Mouse (Mus musculus) heart, embryonic 14.5 days (tissue): Measurements from ENCODE around the gene Selenov. TPM values are rescaled to one million over a fixed set of nuclear protein-coding genes. Genes with fewer than 3 reads are reported as not detected.
"Not testable (repeated sequence)": the region's sequence is repeated elsewhere in the genome, so short reads cannot be mapped to it uniquely, and the experiment has no call there.

Experiments used
- ATAC-seq: fragments of 200-750 bp; cut with Nextera tagmentation; 2 replicates; pipeline ENCODE4 v1.8.0; 2017; ENCODE audit warnings: low read depth, moderate TSS enrichment; ENCODE audit not compliant: insufficient number of reproducible peaks, insufficient read depth, low FRiP score
- H3K27ac ChIP-seq, 2 experiments: fragments of 200-500 bp in 1 of 2; fragments of 300-500 bp in 1 of 2; sonication (generic) in 1 of 2; replicated peaks in 1 of 2; 2 replicates each; pipeline ENCODE4 v1.5.1; 2012 to 2014; ENCODE audit warnings: low read depth in 2 of 2, low read length in 2 of 2, control low read depth in 1 of 2, mild to moderate bottlenecking in 1 of 2, mixed read lengths in 1 of 2; ENCODE audit not compliant: control insufficient read depth in 1 of 2, insufficient read depth in 1 of 2
- H3K27me3 ChIP-seq: fragments of 300-500 bp; sonication (generic); 2 replicates; pipeline ENCODE4 v1.6.1; 2014; ENCODE audit warnings: mild to moderate bottlenecking, low read length, control low read depth; ENCODE audit not compliant: control insufficient read depth, insufficient read depth
- H3K36me3 ChIP-seq: fragments of 300-500 bp; sonication (generic); 2 replicates; pipeline ENCODE4 v1.6.1; 2014; ENCODE audit warnings: mild to moderate bottlenecking, control low read depth, low read length, mixed read lengths; ENCODE audit not compliant: control insufficient read depth, insufficient read depth
- H3K4me1 ChIP-seq, 2 experiments: fragments of 200-500 bp in 1 of 2; fragments of 300-500 bp in 1 of 2; sonication (generic) in 1 of 2; 2 replicates each; pipeline ENCODE4 v1.6.1; 2012 to 2014; ENCODE audit warnings: low read length in 2 of 2, control low read depth in 1 of 2, mixed read lengths in 1 of 2; ENCODE audit not compliant: control insufficient read depth in 2 of 2, insufficient read depth in 2 of 2
- H3K4me2 ChIP-seq: fragments of 300-500 bp; sonication (generic); 2 replicates; pipeline ENCODE4 v1.6.1; 2014; ENCODE audit warnings: mild to moderate bottlenecking, low read length
- H3K4me3 ChIP-seq, 2 experiments: fragments of 200-500 bp in 1 of 2; fragments of 300-500 bp in 1 of 2; sonication (generic) in 1 of 2; 2 replicates each; pipeline ENCODE4 v1.5.1; 2012 to 2014; ENCODE audit warnings: low read length in 2 of 2, mild to moderate bottlenecking in 2 of 2, control low read depth in 1 of 2, low read depth in 1 of 2, moderate library complexity in 1 of 2; ENCODE audit not compliant: control insufficient read depth in 1 of 2, insufficient read depth in 1 of 2
- H3K9ac ChIP-seq: fragments of 300-500 bp; sonication (generic); 2 replicates; pipeline ENCODE4 v1.6.1; 2014; ENCODE audit warnings: mild to moderate bottlenecking, low read length
- H3K9me3 ChIP-seq: fragments of 300-500 bp; sonication (generic); 2 replicates; pipeline ENCODE4 v1.6.1; 2016; ENCODE audit warnings: low read length, control low read depth; ENCODE audit not compliant: control insufficient read depth
- WGBS: fragments of 180-500 bp; shearing (Covaris S2); extraction: QIAGEN DNeasy Blood & Tissue Kit; methylation state at CpG from one replicate; pipeline ENCODE4 v1.1.7; 2014; 5-methylcytosine and 5-hydroxymethylcytosine counted together
- polyA plus RNA-seq: library from polyadenylated mRNA; unstranded; fragments of >200 nt; fragmentation: Nextera tagmentation; extraction: Ambion mirVana; gene quantifications from 2 replicates; pipeline ENCODE4 v1.2.1, GENCODE M21; 2014

Gene Selenov
- polyA plus RNA-seq, 1 experiment from 2014 or later, result not detected

GRCm38 (mm10) chr7:28248957-28249356 lies 42.0 kb downstream of the Selenov start:
- Histone ChIP-seq H3K9ac (no peak overlapping the region), H3K27me3 (no peaks in the 10 kb centered on the region), H3K4me2 (no peak overlapping the region), H3K36me3 (no peaks in the 10 kb centered on the region), H3K27ac (no peak overlapping the region), H3K4me3 (no peak overlapping the region), H3K9me3 (no peaks in the 10 kb centered on the region), H3K4me1 (no peaks in the 10 kb centered on the region)
- ATAC-seq, result no peak
- WGBS, result 82% methylated on average over 3 of the region's 3 CpGs

- not testable (repeated sequence) for H3K9ac ChIP-seq, H3K27me3 ChIP-seq, H3K4me2 ChIP-seq, H3K27ac ChIP-seq, H3K36me3 ChIP-seq, ATAC-seq, H3K4me1 ChIP-seq, H3K9me3 ChIP-seq, H3K4me3 ChIP-seq
- WGBS, result 70% methylated on average over 2 of the region's 2 CpGs
Observed at GRCm38 (mm10) chr7:28243943-28244342, 47.0 kb downstream of the Selenov start.

Other genes starting within 250 kb of the Selenov start
- 212 and 221 TPM in 2 replicates for gene Psmc4, start 241.1 kb downstream of the Selenov start, polyA plus RNA-seq
- not detected in 2 replicates for gene Fcgbp, start 219.9 kb downstream of the Selenov start, polyA plus RNA-seq
- gene 9530053A07Rik, start 161.7 kb downstream of the Selenov start, polyA plus RNA-seq, result 0.03 TPM in 1 of 2 replicates, not detected in the other
- gene Fbl, start 121.5 kb downstream of the Selenov start, polyA plus RNA-seq, result 20.1 and 23.1 TPM in 2 replicates
- 10.7 and 11.7 TPM in 2 replicates for gene Dyrk1b, start 111.7 kb downstream of the Selenov start, polyA plus RNA-seq
- gene Eid2, start 23.3 kb downstream of the Selenov start, polyA plus RNA-seq, result 8.4 and 10.3 TPM in 2 replicates
- 6.7 and 8.4 TPM in 2 replicates for gene Eid2b, start 13.4 kb downstream of the Selenov start, polyA plus RNA-seq
- gene Dll3, start 11.1 kb upstream of the Selenov start, polyA plus RNA-seq, result 0.14 TPM in 1 of 2 replicates, not detected in the other
- gene Timm50, start 20.9 kb upstream of the Selenov start, polyA plus RNA-seq, result 119 and 131 TPM in 2 replicates
- 47.9 and 48.0 TPM in 2 replicates for gene Supt5, start 47.6 kb upstream of the Selenov start, polyA plus RNA-seq
- gene Rps16, start 59.5 kb upstream of the Selenov start, polyA plus RNA-seq, result 731 and 789 TPM in 2 replicates
- 32.9 and 35.6 TPM in 2 replicates for gene Plekhg2, start 81.4 kb upstream of the Selenov start, polyA plus RNA-seq
- 10.1 and 12.2 TPM in 2 replicates for gene Zfp36, start 89.1 kb upstream of the Selenov start, polyA plus RNA-seq
- gene Med29, start 101.5 kb upstream of the Selenov start, polyA plus RNA-seq, result 50.9 and 57.7 TPM in 2 replicates
- 61.9 and 62.5 TPM in 2 replicates for gene Paf1, start 101.8 kb upstream of the Selenov start, polyA plus RNA-seq
- 8.4 and 8.6 TPM in 2 replicates for gene Gmfg, start 146.3 kb upstream of the Selenov start, polyA plus RNA-seq
- 1.6 and 2.1 TPM in 2 replicates for gene Lrfn1, start 160.8 kb upstream of the Selenov start, polyA plus RNA-seq
- not detected in 2 replicates for gene Ifnl2, start 219.3 kb upstream of the Selenov start, polyA plus RNA-seq
- gene Ifnl3, start 231.7 kb upstream of the Selenov start, polyA plus RNA-seq, result not detected in 2 replicates
- gene Sycn, start 249.7 kb upstream of the Selenov start, polyA plus RNA-seq, result not detected in 2 replicates